Comparison of ENCODE assay signal across 22 mouse cellular contexts in the genomic region with DNA sequence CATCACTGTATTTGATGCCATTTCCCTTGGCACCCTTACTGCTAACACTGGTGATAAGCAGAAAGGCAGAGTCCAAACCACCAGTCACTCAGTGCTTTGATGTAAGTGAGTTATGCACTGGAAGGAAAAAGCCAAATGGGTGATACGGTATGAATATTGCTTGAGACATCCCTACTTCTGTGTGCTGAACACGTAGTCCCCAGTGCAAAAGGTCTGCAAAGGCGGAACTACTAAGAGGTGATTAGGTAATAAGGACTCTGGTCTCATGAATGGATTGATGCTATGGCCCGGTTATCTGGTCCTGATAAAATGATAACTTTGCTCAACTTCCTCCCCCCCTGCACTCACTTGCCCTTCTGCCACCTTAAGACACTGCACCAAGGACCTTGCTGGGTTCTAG. TPM values are rescaled to one million over a fixed set of nuclear protein-coding genes. Genes with fewer than 3 reads are reported as not detected.
DNase-seq lines count a peak whose midpoint lies in the region; ATAC-seq lines count a peak whose summit lies in the region.
"Had no signal": no experiment of that assay in that cellular context is flagged by ENCODE, and none has a peak within 500 bp of the region (broad histone marks: within the 10 kb centered on the region; RNA-seq: fewer than 3 reads in every experiment).

No protein-coding gene starts in this region.

- no peaks in the 10 kb centered on the region for H3K9me3 ChIP-seq in hindbrain, embryonic 15.5 days
- no peaks in the 10 kb centered on the region for H3K9me3 ChIP-seq in hindbrain, embryonic 12.5 days (replicated peaks)
- H3K9me3 ChIP-seq in lung, embryonic 16.5 days (ENCODE audit: control insufficient read depth, low read length): no peaks in the 10 kb centered on the region
- H3K9me3 ChIP-seq: forebrain, embryonic 13.5 days had no signal

- H3K36me3 ChIP-seq in hindbrain, embryonic 15.5 days: no peaks in the 10 kb centered on the region
- H3K36me3 ChIP-seq in hindbrain, embryonic 12.5 days: no peaks in the 10 kb centered on the region
- H3K36me3 ChIP-seq in lung, embryonic 16.5 days (ENCODE audit: control insufficient read depth, insufficient read depth, low read length): no peaks in the 10 kb centered on the region

- 0 out of 2 replicates have a peak, but pooled peaks cover 7% of the 10 kb centered on the region for H3K4me1 ChIP-seq in hindbrain, embryonic 15.5 days (replicated peaks)
- 0 out of 2 replicates have a peak, but pooled peaks cover 7% of the 10 kb centered on the region for H3K4me1 ChIP-seq in hindbrain, embryonic 12.5 days
- peaks cover 6% of the 10 kb centered on the region; the same call in 1 of the 2 replicates for H3K4me1 ChIP-seq in lung, embryonic 16.5 days (replicated peaks; ENCODE audit: control insufficient read depth, insufficient read depth, low read length)
- H3K4me1 ChIP-seq: forebrain, embryonic 13.5 days had no signal

- H3K27me3 ChIP-seq in hindbrain, embryonic 15.5 days: no peaks in the 10 kb centered on the region
- H3K27me3 ChIP-seq in hindbrain, embryonic 12.5 days: no peaks in the 10 kb centered on the region
- no peaks in the 10 kb centered on the region for H3K27me3 ChIP-seq in lung, embryonic 16.5 days (ENCODE audit: control insufficient read depth, insufficient read depth, low read depth, low read length)
- H3K27me3 ChIP-seq: forebrain, embryonic 13.5 days had no signal

- H3K9ac ChIP-seq in hindbrain, embryonic 15.5 days: no peak overlapping the region
- no peak overlapping the region for H3K9ac ChIP-seq in hindbrain, embryonic 12.5 days
- no peak overlapping the region for H3K9ac ChIP-seq in lung, embryonic 16.5 days (ENCODE audit: low read length)
- H3K9ac ChIP-seq: forebrain, embryonic 13.5 days; hindbrain, embryonic 14.5 days had no signal

- peak overlapping the region; percentile 64; the same call in 1 of the 2 replicates for H3K27ac ChIP-seq in hindbrain, embryonic 15.5 days (replicated peaks)
- no peak overlapping the region for H3K27ac ChIP-seq in hindbrain, embryonic 12.5 days
- peak overlapping the region; percentile 34; the same call in 1 of the 2 replicates for H3K27ac ChIP-seq in lung, embryonic 16.5 days (ENCODE audit: low read length)
- H3K27ac ChIP-seq: forebrain, embryonic 13.5 days had no signal

- H3K4me2 ChIP-seq in hindbrain, embryonic 15.5 days: no peak overlapping the region
- no peak overlapping the region for H3K4me2 ChIP-seq in hindbrain, embryonic 12.5 days (replicated peaks)
- H3K4me2 ChIP-seq in lung, embryonic 16.5 days (ENCODE audit: low read depth, low read length): no peak overlapping the region
- H3K4me2 ChIP-seq: forebrain, embryonic 13.5 days; hindbrain, embryonic 14.5 days had no signal

- no peak for DNase-seq in lung, postnatal 25 days (ENCODE audit: low spot score)
- no peak for DNase-seq in testis, postnatal 10 days (ENCODE audit: low spot score)
- DNase-seq: adrenal gland, postnatal 14 days; cerebellum, adult 11-12 months; cerebellum, postnatal 36 days; gastrocnemius, postnatal 14 days; kidney, adult 11 months; kidney, postnatal 10 days; left cerebral cortex, postnatal 4 days; liver; lung, adult 18-20 months; right cerebral cortex, adult 18-20 months had no signal

- WGBS in hindbrain, embryonic 15.5 days: 92% methylated on average over 4 of the region's 4 CpGs
- WGBS in hindbrain, embryonic 12.5 days: 92% methylated on average over 4 of the region's 4 CpGs
- WGBS in lung, embryonic 16.5 days: 82% methylated on average over 4 of the region's 4 CpGs

- no peak for ATAC-seq in hindbrain, embryonic 15.5 days (ENCODE audit: low FRiP score, low read depth)
- no peak for ATAC-seq in hindbrain, embryonic 12.5 days (ENCODE audit: low FRiP score)
- no peak for ATAC-seq in lung, embryonic 16.5 days (ENCODE audit: low read depth)
- ATAC-seq in granulocyte monocyte progenitor cell, adult 5-6 weeks (replicated peaks; ENCODE audit: poor library complexity, severe bottlenecking): peak; percentile 57
- ATAC-seq in monocyte, adult 5-6 weeks (replicated peaks; ENCODE audit: insufficient number of reproducible peaks, low FRiP score, low TSS enrichment, poor library complexity, severe bottlenecking): 0 out of 2 replicates have a peak, but pooled peaks have one; percentile 48
- ATAC-seq in CD4-positive, CD25-positive, alpha-beta regulatory T cell, adult 4 months: no peak
- ATAC-seq: forebrain, embryonic 13.5 days; midbrain, embryonic 16.5 days had no signal

- no peak overlapping the region for H3K4me3 ChIP-seq in hindbrain, embryonic 15.5 days
- no peak overlapping the region for H3K4me3 ChIP-seq in hindbrain, embryonic 12.5 days
- no peak overlapping the region for H3K4me3 ChIP-seq in lung, embryonic 16.5 days (ENCODE audit: low read length)
- H3K4me3 ChIP-seq: erythroblast, embryonic 14.5 days; forebrain, embryonic 13.5 days had no signal

RNA-seq across cellular contexts. Expression of gene Abca1, which starts 26.4 kb away (rescaled TPM):
- 10.1 and 11.1 TPM in 2 replicates for polyA plus RNA-seq in hindbrain, embryonic 15.5 days (2015; fragmentation: Nextera tagmentation; extraction: Ambion mirVana)
- polyA plus RNA-seq in hindbrain, embryonic 12.5 days (2016; fragmentation: Nextera tagmentation; extraction: Ambion mirVana): 9.3 and 10.4 TPM in 2 replicates
- 9.8 and 10.5 TPM in 2 replicates for polyA plus RNA-seq in lung, embryonic 16.5 days (2015; fragmentation: Nextera tagmentation; extraction: Ambion mirVana)
- total RNA-seq in granulocyte monocyte progenitor cell, adult 5-6 weeks (2014; fragmentation: Nextera tagmentation): 0.49 and 2.6 TPM in 2 replicates
- total RNA-seq in granulocyte monocyte progenitor cell, adult 5-6 weeks (2017): 2.2 and 3.8 TPM in 2 replicates
- 21.5 to 30.2 TPM (median 25.1 TPM) in 3 replicates for total RNA-seq in monocyte, adult 5-6 weeks (2017)
- polyA plus RNA-seq in CD4-positive, CD25-positive, alpha-beta regulatory T cell, adult 4 months (2017; shearing (Covaris generic)): 1 to 10 TPM; 2.8 to 4.6 TPM

Comparison
In these comparisons a context has a peak if more than half of its experiments do, and no peak if none do; other contexts are left out.
1. ATAC-seq: peak in granulocyte monocyte progenitor cell, adult 5-6 weeks (single experiment) and monocyte, adult 5-6 weeks (single experiment); none in hindbrain, embryonic 15.5 days (single experiment), hindbrain, embryonic 12.5 days (single experiment), lung, embryonic 16.5 days (single experiment) and CD4-positive, CD25-positive, alpha-beta regulatory T cell, adult 4 months (single experiment).